Mouse (Mus musculus) cortical plate, adult 2 months (tissue): ENCODE results near the gene Arhgef33.

Experiments used
- CTCF ChIP-seq: fragments of 200-500 bp; IDR thresholded peaks from 2 replicates; pipeline ENCODE4 v1.5.1; 2011; ENCODE audit warnings: mild to moderate bottlenecking, control low read depth, low read length; ENCODE audit not compliant: insufficient read depth; ENCODE audit errors: extremely low read depth
- POLR2A ChIP-seq: fragments of 200-500 bp; IDR thresholded peaks from 2 replicates; pipeline ENCODE4 v1.6.1; 2011; ENCODE audit warnings: mild to moderate bottlenecking, low read length, control low read depth; ENCODE audit not compliant: insufficient read depth; ENCODE audit errors: extremely low read depth

DNA sequence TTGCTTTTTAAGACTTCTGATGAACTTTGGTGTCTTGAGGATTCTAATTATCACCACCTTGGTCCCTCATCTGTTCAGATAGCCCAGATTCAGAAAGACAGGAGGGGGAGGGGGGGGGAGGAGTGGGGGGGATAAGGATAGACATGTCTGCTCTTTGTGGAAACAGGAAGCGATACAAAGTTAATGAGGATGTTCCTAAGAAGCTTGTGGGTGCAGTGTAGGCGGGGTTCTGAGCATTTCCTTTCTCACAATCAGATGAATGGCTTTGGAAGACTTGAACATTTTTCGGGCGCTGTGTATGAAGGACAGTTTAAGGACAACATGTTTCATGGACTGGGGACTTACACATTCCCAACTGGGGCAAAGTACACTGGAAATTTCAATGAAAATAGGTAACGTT lies 11.9 kb upstream of the Arhgef33 start:
- TF ChIP-seq CTCF, result no peak
- no peak for TF ChIP-seq POLR2A
